Mouse (Mus musculus): ENCODE measurements at regions not wholly inside any gene's neighbourhood (a gene's known extent, or its start where the extent isn't known, plus 50 kb on each side); places are given as distances from the start of the nearest gene placed in this dataset.

GRCm38 (mm10) chr10:70838147-70838546, 182.4 kb upstream of the Phyhipl start:
- no peak for TF ChIP-seq CTCF (IDR thresholded peaks at IDR 0.05)
- TF ChIP-seq POLR2A (IDR thresholded peaks at IDR 0.05; ENCODE audit: insufficient read depth, low read depth, low read length), result no peak
- TF ChIP-seq EP300 (IDR thresholded peaks at IDR 0.05; ENCODE audit: insufficient read depth, low read depth, low read length), result no peak

Data from heart, adult 2 months (tissue).